Mouse (Mus musculus): ENCODE data around the gene Sema6c. TPM values are rescaled to one million over a fixed set of nuclear protein-coding genes. Genes with fewer than 3 reads are reported as not detected.

Sema6c gene
- polyA plus RNA-seq, 1 experiment: 11.8 TPM

- 88% methylated on average over 5 of the region's 5 CpGs for WGBS
- Histone ChIP-seq H3K4me1 (ENCODE audit: control insufficient read depth, insufficient read depth, low read length) (peaks cover 13% of the 10 kb centered on the region; the same call in 1 of the 2 replicates), H3K4me3 (replicated peaks; ENCODE audit: extremely low read depth, low read depth, low read length) (no peak overlapping the region)
- TF ChIP-seq CTCF (IDR thresholded peaks at IDR 0.05; ENCODE audit: insufficient read depth, low read length) (no peak), POLR2A (IDR thresholded peaks at IDR 0.05; ENCODE audit: borderline replicate concordance, extremely low read depth, low read depth, low read length) (no peak)
- no peak for DNase-seq
Measured at GRCm38 (mm10) chr3:95164256-95164550, 3.9 kb downstream of the Sema6c start.

GRCm38 (mm10) chr3:95164840-95165239, 4.6 kb downstream of the Sema6c start:
- H3K4me1 ChIP-seq (ENCODE audit: control insufficient read depth, insufficient read depth, low read length): peaks cover 7% of the 10 kb centered on the region; the same call in 1 of the 2 replicates
- H3K4me3 ChIP-seq (replicated peaks; ENCODE audit: extremely low read depth, low read depth, low read length): no peak overlapping the region
- TF ChIP-seq POLR2A (IDR thresholded peaks at IDR 0.05; ENCODE audit: borderline replicate concordance, extremely low read depth, low read depth, low read length) (no peak), CTCF (IDR thresholded peaks at IDR 0.05; ENCODE audit: insufficient read depth, low read length) (no peak)
- no peak for DNase-seq
- 80% methylated on average over 5 of the region's 5 CpGs for WGBS

GRCm38 (mm10) chr3:95169996-95170395, 9.7 kb downstream of the Sema6c start:
- no peak overlapping the region for H3K4me3 ChIP-seq (replicated peaks; ENCODE audit: extremely low read depth, low read depth, low read length)
- WGBS: 97% methylated on average over 10 of the region's 10 CpGs
- TF ChIP-seq POLR2A (IDR thresholded peaks at IDR 0.05; ENCODE audit: borderline replicate concordance, extremely low read depth, low read depth, low read length) (no peak), CTCF (IDR thresholded peaks at IDR 0.05; ENCODE audit: insufficient read depth, low read length) (no peak)
- H3K4me1 ChIP-seq (ENCODE audit: control insufficient read depth, insufficient read depth, low read length): no peaks in the 10 kb centered on the region
- no peak for DNase-seq

GRCm38 (mm10) chr3:95171105-95171504, 10.8 kb downstream of the Sema6c start:
- no peak for DNase-seq
- WGBS: 70% methylated on average over 6 of the region's 6 CpGs
- Histone ChIP-seq H3K4me3 (replicated peaks; ENCODE audit: extremely low read depth, low read depth, low read length) (no peak overlapping the region), H3K4me1 (ENCODE audit: control insufficient read depth, insufficient read depth, low read length) (no peaks in the 10 kb centered on the region)
- TF ChIP-seq POLR2A (IDR thresholded peaks at IDR 0.05; ENCODE audit: borderline replicate concordance, extremely low read depth, low read depth, low read length) (no peak), CTCF (IDR thresholded peaks at IDR 0.05; ENCODE audit: insufficient read depth, low read length) (no peak)

GRCm38 (mm10) chr3:95172526-95173255, 12.4 kb downstream of the Sema6c start:
- no peak for DNase-seq

GRCm38 (mm10) chr3:95173256-95173949, 13.1 kb downstream of the Sema6c start:
- peak; percentile 32 for DNase-seq
- 25% methylated on average over 58 of the region's 58 CpGs for WGBS
- TF ChIP-seq POLR2A (IDR thresholded peaks at IDR 0.05; ENCODE audit: borderline replicate concordance, extremely low read depth, low read depth, low read length) (no peak), CTCF (IDR thresholded peaks at IDR 0.05; ENCODE audit: insufficient read depth, low read length) (no peak)
- Histone ChIP-seq H3K4me3 (replicated peaks; ENCODE audit: extremely low read depth, low read depth, low read length) (no peak overlapping the region), H3K4me1 (ENCODE audit: control insufficient read depth, insufficient read depth, low read length) (no peaks in the 10 kb centered on the region)

More at GRCm38 (mm10) chr3:95172526-95173255, 12.4 kb downstream of the Sema6c start:
- 52% methylated on average over 81 of the region's 84 CpGs for WGBS
- no peaks in the 10 kb centered on the region for H3K4me1 ChIP-seq (ENCODE audit: control insufficient read depth, insufficient read depth, low read length)
- H3K4me3 ChIP-seq (replicated peaks; ENCODE audit: extremely low read depth, low read depth, low read length): no peak overlapping the region
- TF ChIP-seq CTCF (IDR thresholded peaks at IDR 0.05; ENCODE audit: insufficient read depth, low read length): no peak

- H3K4me1 ChIP-seq (ENCODE audit: control insufficient read depth, insufficient read depth, low read length): no peaks in the 10 kb centered on the region
- TF ChIP-seq POLR2A (IDR thresholded peaks at IDR 0.05; ENCODE audit: borderline replicate concordance, extremely low read depth, low read depth, low read length) (no peak), CTCF (IDR thresholded peaks at IDR 0.05; ENCODE audit: insufficient read depth, low read length) (peak; percentile 91)
- H3K4me3 ChIP-seq (replicated peaks; ENCODE audit: extremely low read depth, low read depth, low read length): no peak overlapping the region
- peak; percentile 90 for DNase-seq
- 15% methylated on average over 16 of the region's 16 CpGs for WGBS
Measured at GRCm38 (mm10) chr3:95174011-95174592, 13.8 kb downstream of the Sema6c start.

- 78% methylated on average over 3 of the region's 3 CpGs for WGBS
- no peak for DNase-seq
- H3K4me1 ChIP-seq (ENCODE audit: control insufficient read depth, insufficient read depth, low read length): no peaks in the 10 kb centered on the region
- no peak overlapping the region for H3K4me3 ChIP-seq (replicated peaks; ENCODE audit: extremely low read depth, low read depth, low read length)
- TF ChIP-seq CTCF (IDR thresholded peaks at IDR 0.05; ENCODE audit: insufficient read depth, low read length) (no peak), POLR2A (IDR thresholded peaks at IDR 0.05; ENCODE audit: borderline replicate concordance, extremely low read depth, low read depth, low read length) (no peak)
Measured at GRCm38 (mm10) chr3:95176500-95176899, 16.2 kb downstream of the Sema6c start.

GRCm38 (mm10) chr3:95177583-95177982, 17.3 kb downstream of the Sema6c start:
- no peak for DNase-seq
- 51% methylated on average over 6 of the region's 6 CpGs for WGBS
- TF ChIP-seq CTCF (IDR thresholded peaks at IDR 0.05; ENCODE audit: insufficient read depth, low read length): no peak
- TF ChIP-seq POLR2A (IDR thresholded peaks at IDR 0.05; ENCODE audit: borderline replicate concordance, extremely low read depth, low read depth, low read length): no peak

More at GRCm38 (mm10) chr3:95177583-95177982, 17.3 kb downstream of the Sema6c start:
- Histone ChIP-seq H3K4me3 (replicated peaks; ENCODE audit: extremely low read depth, low read depth, low read length) (no peak overlapping the region), H3K4me1 (ENCODE audit: control insufficient read depth, insufficient read depth, low read length) (no peaks in the 10 kb centered on the region)

All from lung, adult 2 months (tissue).